Mouse (Mus musculus) neutrophil, adult 5-6 weeks (primary cell): ENCODE data around the gene Dhx34. TPM values are rescaled to one million over a fixed set of nuclear protein-coding genes. Genes with fewer than 3 reads are reported as not detected.
"Not testable (repeated sequence)": the region's sequence is repeated elsewhere in the genome, so short reads cannot be mapped to it uniquely, and the experiment has no call there.

Experiments
- ATAC-seq: fragments of 151-379, 151-347 bp; 2 replicates; pipeline ENCODE4 v1.8.0; 2017; ENCODE audit warnings: mild to moderate bottlenecking, moderate TSS enrichment; ENCODE audit not compliant: insufficient number of reproducible peaks, poor library complexity, low FRiP score, severe bottlenecking; ENCODE audit errors: extremely low read depth
- total RNA-seq: library from RNA; stranded (forward); fragments of 200-1000 nt; gene quantifications from 2 replicates; pipeline ENCODE4 v1.2.3, GENCODE M21; 2017

Gene Dhx34
- 12.5 and 12.9 TPM in 2 replicates for total RNA-seq

DNA sequence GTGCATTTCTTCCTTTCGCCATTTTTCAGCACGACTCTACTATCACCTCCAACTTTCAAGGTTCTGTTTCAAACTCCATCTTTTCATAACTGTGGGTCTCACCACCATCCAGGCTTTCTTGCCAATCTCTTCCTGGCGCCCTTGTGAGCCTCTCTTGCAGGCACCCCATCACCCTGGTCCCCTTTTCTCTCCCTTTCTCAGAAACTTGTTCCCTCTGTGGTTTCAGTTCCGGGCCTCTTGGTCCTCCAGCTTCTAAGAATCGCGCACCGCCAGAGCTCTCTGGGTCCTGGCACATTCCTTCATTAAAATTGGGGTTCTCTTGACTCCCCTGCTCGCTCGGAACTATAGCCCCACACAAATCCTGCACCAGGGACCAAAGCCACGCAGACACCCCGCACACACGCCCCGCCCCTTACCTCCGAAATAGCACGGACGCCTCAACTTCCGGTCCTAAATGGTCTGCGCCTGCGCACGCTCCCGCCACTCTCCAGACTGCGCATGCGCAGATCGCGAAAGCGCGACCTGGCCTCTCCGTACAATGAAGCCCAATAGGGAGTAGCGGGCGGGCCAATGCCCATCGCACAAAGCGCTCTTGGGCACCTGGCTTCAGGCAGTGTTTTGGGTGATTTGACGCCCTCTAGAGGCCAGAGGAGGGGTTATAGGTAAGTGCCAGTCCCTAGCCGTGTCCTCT lies at the start of gene Dhx34:
Gene Dhx34, minus strand, starts transcription at position 456 of the 691 bp plus-strand sequence.
- ATAC-seq: peak; percentile 93

DNA sequence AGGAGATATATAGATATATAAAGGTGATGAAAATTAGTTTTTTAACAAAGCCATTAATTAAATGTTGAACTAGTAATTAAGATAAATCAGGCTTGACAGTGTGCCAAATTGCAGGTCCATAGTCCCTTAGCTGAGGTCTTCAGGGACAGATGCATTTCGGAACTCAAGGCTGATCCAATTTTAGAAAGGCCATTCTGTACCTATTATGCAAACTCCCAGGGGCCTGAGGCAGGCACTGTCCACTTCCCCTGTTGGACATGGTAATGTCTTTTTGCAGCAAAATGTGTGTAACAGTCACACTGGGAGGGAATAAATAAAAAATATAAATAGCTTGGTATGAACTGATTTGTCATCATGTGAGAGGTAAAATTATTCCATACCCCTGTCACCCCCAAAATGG lies 49.3 kb upstream of the Dhx34 start:
- ATAC-seq: no peak

DNA sequence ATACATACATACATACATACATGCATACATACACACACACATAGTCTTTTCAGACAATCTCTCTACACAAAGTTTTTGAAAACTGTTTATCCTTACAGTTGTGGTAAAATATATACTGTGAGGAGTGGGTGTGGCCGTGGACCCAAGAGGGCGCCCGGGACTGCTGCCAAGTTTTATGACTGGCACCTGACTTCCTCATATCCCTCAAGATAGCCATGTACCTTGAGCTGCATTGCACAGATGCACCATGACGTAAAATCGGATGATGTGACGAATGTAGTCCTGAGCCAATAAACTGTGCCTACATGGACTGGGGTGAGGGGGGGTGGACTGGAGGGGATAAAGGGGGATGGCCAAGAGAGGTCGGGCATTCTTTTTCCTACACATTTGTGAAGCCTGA lies 44.8 kb upstream of the Dhx34 start:
- ATAC-seq: not testable (repeated sequence)

DNA sequence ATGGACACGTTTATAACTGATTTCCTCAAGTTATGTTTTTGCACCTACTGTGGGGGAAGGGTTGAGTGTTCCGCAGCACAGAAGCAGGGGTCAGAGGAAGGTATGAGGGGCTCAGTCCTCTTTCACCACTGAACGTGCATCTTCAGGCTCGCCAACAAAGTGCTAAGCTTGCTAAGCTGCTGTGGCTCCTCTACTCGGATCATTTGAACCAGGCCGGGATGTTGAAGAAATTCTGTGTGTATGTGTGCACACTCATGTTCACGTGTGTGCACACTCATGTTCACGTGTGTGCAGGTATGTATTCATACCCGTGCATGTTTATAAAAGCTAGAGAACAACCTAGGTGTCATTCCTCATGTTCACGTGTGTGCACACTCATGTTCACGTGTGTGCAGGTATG lies 44.0 kb upstream of the Dhx34 start:
- no peak for ATAC-seq

DNA sequence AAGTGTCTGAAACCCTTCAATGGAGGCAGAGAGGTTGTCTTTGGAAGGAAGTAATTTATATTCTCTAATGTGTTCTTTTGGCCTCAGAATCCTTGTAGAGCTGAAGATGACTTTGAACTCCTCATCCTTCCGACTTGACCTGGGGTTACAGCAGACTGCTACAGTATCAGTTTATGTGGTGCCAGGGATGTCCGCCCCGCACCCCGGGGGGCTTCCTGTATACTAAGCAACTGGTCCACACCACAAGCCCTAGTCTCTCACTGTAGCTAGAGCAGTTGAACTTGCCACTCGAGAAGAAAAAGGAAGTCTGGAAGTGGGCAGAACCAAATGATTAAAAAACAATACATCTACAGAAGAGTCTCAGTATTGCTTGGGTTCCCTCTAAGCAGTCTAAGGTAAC lies 42.0 kb upstream of the Dhx34 start:
- ATAC-seq: no peak

DNA sequence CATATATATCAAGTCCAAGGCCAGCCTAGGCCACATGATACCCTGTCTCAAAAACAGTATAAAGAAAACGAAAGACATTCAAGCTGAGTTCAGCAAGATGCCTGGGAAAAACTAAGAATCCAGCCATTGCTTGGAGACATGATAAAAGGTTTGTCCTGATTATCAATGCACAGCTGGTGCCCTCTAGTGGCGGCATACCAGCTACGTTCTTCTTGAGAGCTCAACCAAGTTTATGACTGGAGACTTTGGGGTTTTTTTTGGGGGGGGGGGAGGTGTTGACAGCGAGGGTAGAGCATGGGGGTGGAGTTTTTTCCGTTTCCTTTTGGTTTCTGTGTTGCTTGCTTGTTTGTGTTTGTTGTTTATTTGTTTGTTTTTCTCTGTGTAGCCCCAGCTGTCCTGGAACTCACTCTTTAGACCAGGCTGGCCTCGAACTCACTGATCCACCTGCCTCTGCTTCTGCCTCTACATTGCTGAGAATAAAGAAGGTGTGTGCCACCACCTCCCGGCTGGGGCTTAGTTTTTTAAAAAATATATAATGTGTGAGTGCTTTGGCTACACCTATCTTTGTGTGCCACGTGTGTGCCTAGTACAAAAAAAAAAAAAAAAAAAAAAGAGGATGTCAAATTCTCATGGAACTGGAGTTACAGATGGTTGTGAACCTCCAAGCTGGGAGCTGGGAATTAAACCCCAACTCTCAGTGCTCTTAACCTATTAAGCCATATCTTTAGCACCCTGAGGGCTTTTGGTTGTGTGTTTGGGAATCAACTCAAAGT lies 41.4 kb upstream of the Dhx34 start:
- ATAC-seq: peak; percentile 61; the same call in 1 of the 2 replicates

DNA sequence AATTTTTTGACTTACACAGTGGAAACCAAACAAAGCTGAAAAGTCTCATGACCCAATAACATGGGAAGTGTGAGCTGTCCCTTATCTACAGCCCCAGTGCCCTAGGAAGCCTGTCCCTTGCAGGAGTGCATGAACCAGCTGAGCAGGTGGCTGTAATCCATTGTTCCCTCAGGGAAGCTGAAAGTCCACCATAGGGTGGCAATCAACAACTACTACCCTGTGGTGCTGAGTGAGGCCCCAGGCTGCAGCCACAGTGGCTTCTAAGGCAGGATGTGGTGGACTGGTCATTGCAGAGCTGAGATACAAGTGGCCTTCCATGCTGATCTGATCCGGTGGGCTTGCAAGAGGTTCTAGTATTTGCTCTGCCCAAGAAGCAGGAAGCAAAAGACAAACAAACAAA lies 39.3 kb upstream of the Dhx34 start:
- no peak for ATAC-seq

DNA sequence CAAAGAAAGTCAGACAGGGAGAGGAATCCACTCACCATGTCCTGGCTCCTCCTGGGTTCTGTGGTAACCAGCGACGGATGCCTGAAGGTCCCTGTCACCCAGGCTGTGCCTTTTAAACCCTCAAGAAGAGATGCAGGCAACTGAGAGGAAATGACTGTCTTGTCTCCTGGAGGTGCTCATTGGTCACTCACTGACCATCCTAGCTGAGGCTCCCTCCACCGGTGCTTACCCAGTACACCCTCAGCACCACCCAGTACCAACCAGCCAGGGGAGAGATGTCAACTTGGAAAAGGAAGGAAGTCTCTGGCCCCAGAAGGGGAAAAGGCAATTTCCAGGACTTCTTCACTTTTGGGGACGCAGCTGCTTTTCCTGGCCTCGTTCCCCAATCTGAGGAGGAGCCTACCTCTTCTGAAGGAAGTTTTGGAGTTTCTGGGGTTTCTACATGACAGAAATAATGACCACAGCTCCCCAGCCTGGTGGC lies 37.3 kb upstream of the Dhx34 start, which contains the start of gene C5ar1:
Gene C5ar1, minus strand, starts transcription at position 431 of the 481 bp plus-strand sequence.
- ATAC-seq: peak; percentile 79

DNA sequence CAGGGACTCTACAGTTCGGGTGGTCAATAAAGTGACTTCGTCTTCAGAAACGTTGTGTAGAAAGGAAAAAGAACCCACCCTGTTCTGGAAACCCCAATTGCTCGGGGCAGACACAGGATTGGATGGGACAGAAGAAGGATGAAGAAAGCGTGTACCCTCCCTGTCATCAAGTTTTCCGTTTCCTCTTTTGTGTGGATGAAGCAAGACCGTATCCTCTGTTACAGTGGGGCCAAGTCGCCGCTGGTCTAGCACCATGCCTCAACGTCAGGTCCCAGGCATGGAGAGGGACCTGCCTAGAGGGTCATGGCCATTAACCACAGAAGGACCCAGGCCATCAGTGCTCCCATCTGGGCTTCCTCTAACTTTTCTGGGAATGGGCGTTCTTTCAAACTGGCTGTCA lies 36.0 kb upstream of the Dhx34 start:
- ATAC-seq: peak; percentile 76

DNA sequence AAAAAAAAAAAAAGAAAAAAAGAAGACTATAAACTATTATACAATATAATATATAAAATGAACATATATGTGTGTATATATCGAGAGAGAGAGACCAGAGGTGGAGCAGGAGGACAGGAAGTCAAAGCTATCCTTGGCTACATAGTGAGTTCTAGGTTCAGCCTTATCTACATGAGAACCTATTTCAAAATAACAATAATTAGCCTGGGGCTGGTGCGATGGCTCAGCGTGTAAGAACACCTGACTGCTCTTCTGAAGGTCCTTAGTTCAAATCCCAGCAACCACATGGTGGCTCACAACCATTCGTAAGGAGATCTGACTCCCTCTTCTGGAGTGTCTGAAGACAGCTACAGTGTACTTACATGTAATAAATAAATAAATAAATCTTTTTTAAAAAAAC lies 34.1 kb upstream of the Dhx34 start:
- ATAC-seq: not testable (repeated sequence)

DNA sequence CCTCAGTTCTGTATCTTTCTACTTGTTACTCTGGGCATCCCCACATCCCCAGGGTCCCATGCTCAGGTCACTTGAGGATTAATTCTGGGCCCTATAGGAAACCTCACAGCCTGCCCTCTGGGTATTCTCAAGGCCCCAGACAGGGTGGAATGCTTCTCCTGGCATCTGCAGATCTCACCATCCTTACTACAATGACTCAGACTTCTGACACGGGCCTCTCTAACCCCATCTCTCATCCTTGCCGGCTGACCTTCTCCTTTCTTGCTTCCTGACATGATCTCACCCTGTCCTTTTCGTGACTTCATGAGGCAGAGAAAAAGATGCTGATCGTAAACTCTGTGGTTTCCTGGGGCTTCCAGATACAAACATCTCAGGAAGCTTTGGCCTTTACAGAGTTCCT lies 32.4 kb upstream of the Dhx34 start:
- peak; percentile 43 for ATAC-seq

DNA sequence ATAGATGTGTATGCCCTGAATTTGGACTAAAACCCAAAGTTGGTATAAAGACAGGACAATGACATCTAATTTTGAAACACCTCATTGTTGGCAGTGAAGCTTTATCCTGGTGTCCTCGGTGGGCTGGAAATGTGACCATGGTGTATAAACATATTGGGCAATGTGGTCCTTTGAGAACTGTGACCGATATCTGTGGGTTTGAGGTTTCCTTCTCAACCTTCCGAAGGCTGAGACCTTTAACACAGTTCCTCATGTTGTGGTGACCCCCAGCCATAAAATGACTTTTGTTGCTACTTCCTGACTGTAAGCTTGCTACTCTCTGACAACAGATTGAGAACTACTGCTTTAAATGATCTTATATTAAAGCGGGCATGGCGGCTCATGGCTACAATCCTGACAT lies 28.9 kb upstream of the Dhx34 start:
- peak; percentile 35; the same call in 1 of the 2 replicates for ATAC-seq

DNA sequence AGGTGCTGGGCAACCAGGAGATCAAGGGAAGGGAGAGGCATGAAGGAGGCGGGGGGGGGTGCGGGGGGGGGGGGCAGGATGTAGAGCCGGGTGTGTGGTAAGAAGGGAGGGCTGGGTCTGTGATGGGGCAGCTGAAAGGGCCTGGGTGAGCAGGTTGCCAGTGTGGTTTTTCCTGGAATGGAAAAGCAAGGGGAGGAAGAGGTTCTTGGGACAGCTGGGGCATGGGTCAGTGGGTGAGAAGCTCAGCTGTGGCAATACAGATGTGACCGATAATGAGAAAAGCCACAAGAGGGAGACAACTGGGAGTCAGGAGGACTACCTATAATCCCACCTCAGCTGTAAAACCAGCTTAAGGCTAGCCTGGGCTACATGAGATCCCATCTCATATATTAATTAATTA lies 24.1 kb upstream of the Dhx34 start:
- ATAC-seq: no peak

DNA sequence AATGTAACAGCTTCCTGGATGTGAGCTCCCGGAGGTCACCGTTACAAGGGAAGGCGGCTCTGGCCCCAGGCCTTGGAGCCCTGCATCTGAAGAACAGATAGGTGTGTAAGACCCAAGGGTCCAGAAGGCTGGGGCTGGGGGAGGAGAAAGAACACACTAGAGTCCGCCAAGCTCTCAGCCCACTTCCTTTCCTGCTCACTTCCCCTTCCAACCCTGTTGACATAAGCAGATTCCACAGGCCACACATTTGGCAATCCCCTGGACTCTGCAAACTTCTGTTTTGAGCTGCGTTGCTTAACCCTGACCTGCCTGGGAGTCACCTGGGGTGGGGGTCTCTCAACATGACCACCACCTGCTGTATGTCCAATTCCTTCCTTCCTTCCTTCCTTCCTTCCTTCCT lies 22.2 kb upstream of the Dhx34 start, which contains the start of gene C5ar2:
Gene C5ar2, minus strand, starts transcription at position 88 of the 400 bp plus-strand sequence.
- ATAC-seq: peak; percentile 68

DNA sequence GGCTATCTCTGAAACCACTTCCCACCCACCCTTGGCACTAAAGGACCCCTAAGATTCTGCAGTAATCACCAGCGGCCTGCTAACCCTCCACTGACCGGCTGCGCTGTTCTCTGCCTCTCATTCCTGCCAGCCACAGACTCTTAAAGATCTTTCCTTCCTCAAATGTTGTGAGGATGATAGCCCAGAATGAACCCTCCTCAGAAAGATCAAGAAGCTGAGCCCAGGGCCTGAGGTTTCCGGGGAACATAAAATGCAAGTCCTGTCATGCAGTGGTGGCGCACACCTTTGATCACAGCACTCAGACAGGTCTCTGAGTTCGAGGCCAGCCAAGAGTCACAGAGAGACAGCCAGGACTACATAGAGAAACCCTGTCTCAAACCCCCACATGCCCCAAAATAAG lies 20.4 kb upstream of the Dhx34 start:
- ATAC-seq: no peak

DNA sequence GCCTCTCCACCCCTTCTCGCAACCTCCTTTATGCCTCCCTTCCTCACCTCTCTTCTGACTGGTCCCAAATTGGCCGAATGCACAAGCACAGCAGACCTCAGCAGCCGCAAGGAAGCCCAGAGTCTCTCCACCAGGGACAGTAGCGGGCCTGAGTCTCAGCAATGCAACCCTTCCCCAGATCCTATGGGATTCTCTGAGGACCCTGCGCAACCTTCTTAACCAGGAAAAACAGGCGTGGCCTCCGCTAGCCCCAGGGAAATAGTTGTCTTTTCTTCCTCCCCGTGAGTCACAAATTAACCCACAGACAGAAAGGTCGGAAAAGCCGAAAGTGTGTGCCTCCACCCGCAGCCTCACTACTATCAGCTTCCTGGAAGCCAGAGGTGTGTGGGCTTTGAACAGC lies 19.9 kb upstream of the Dhx34 start:
- ATAC-seq: no peak

DNA sequence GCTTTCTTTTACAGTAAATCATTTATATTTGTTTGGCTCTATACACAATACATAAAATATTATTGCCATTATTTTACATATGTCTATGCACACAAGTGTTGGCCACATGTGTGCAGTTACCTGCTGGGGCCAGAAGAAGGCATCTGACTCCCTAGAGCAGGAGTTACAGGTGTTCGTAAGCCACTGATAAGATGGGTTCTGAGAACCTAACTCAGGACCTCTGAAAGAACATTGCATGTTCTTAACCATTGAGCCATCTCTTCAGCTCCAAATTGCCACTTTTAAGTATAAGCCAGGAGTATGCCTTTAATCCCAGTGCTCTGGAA lies 19.1 kb upstream of the Dhx34 start:
- ATAC-seq: no peak

DNA sequence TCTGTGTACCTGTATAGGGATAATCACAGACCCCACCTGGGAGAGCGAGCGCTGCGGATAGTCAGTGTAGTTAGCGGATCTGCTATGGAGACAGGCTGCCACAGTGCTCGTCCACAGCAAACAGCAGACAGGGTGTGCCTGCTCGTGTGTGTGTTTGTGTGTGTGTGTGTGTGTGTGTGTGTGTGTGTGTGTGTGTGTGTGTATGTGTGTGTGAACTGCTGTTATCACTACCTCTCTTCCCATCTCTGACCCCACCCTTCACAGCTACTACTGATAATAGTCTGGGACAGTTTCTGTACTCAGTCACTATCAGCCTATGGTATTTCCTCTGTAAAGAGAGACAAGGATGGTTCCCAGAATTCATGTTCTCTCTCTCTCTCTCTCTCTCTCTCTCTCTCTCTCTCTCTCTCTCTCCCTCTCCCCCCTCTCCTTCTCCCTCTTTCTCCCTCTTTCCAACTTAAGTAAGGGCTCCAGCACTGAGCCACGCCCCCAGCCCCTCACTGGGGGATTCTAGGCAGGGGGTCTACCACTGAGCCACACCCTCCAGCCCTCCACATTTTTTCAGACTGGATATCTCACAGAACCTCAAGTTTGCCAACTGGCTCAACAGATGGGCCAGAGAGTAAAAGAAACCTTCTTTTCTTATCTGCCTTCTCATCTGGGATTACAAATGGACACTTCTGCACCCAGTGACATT lies 18.6 kb upstream of the Dhx34 start:
- no peak for ATAC-seq

DNA sequence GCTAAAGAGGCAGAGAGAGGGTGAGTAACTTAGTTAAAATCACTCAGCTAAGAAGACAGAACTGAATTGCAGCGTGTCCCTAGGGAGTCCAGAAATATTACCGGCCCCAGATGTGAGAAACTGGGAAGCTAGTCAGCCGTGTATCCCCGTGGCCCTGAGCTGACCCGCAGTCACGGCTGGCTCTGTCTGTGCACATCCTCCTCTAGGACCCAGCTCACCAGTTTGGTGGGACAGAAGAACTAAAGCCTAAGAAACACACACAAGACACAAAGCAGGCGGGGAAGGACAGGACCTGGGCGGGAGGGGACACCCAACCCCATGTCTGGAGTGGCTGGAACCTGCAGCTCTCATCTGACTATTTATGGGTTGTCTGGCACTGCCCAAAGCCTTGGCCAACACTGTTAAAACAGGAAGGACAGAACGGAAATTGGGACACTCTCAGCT lies 17.7 kb upstream of the Dhx34 start:
- ATAC-seq: peak; percentile 62

DNA sequence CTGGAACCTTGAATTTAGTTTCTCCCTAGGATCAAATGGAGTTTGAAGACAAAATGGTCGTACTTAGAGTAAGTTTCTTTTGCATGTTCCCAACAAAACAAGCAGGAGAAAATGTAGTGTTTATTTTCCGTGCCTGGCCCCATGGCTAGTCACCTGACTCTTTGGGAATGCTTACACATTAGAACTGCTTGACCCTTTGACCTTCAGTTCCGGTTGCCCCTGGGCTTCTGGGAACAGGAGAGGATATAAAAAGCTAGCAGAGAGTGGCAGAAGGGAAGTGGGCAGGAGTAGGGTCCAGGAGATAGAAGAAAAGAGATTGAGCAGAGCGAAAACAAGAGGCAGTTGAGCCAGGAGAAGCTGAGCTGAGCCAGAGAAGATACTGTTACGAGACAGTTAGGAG lies 8.0 kb upstream of the Dhx34 start:
- no peak for ATAC-seq
